Mouse (Mus musculus): ENCODE measurements at regions not wholly inside any gene's neighbourhood (a gene's known extent, or its start where the extent isn't known, plus 50 kb on each side); places are given as distances from the start of the nearest gene placed in this dataset.

- TF ChIP-seq CTCF (IDR thresholded peaks at IDR 0.05; ENCODE audit: low read depth) (no peak), EP300 (IDR thresholded peaks at IDR 0.05; ENCODE audit: low read depth) (no peak)
These were observed 117.0 kb upstream of the Krr1 start for GRCm38 (mm10) chr10:111855496-111855895.

Data from heart, postnatal 0 days (tissue).